Mouse (Mus musculus): ENCODE results near the gene Enah. TPM values are rescaled to one million over a fixed set of nuclear protein-coding genes. Genes with fewer than 3 reads are reported as not detected.

The Enah gene
- polyA plus RNA-seq, 1 experiment, result 0.01 TPM

DNA sequence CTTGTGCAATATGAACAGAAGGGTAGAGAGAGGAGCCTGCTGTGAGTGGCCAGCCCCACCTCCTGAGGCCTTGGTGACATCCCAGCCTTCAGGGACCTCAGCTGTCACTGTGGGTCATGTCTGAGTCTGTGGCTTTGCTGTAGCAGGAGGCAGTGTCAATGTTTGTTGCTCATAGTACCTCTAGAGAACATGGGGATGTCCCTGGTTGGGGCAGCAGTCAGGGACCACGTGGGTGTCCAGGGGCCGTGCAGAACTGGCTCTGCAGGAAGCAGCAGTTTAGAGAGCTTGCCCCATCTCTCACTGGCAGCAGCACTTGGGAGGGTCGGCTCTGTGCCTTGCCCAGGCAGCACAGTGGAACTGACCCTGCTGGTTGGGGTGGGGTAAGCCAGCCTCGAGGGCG, 142.7 kb downstream of the Enah start:
- Histone ChIP-seq H3K4me3 (replicated peaks) (no peak overlapping the region), H3K4me1 (ENCODE audit: control insufficient read depth) (peaks cover 7% of the 10 kb centered on the region; the same call in 1 of the 2 replicates), H3K9me3 (ENCODE audit: control insufficient read depth, low read length) (no peaks in the 10 kb centered on the region), H3K27me3 (ENCODE audit: control insufficient read depth) (peaks cover 5% of the 10 kb centered on the region; the same call in 1 of the 2 replicates), H3K36me3 (ENCODE audit: control insufficient read depth) (no peaks in the 10 kb centered on the region)
- no peak for TF ChIP-seq TAL1 (IDR thresholded peaks at IDR 0.05; ENCODE audit: low read length)
- no peak for TF ChIP-seq GATA1 (IDR thresholded peaks at IDR 0.05; ENCODE audit: low read length)

DNA sequence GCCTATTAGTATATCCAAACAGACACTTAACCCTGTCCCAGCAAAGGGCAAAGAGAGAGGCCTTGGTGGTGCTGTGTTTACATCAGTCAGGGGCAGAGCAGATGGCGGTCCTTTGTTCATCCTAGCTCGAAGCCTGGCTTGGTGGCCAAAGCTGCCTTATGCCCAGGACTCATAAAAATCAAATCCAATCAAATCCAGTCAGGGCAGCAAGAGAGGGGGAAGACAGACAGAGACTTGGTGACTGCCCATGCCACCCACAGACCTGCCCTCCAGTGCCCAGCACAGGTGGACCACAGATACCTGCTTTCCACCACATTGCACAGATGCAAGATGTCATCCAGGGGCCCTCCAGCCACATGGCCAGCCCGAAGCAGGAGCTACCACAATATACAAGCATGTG, 143.1 kb downstream of the Enah start:
- Histone ChIP-seq H3K9me3 (ENCODE audit: control insufficient read depth, low read length) (no peaks in the 10 kb centered on the region), H3K4me3 (replicated peaks) (no peak overlapping the region), H3K4me1 (ENCODE audit: control insufficient read depth) (peaks cover 7% of the 10 kb centered on the region; the same call in 1 of the 2 replicates), H3K36me3 (ENCODE audit: control insufficient read depth) (no peaks in the 10 kb centered on the region), H3K27me3 (ENCODE audit: control insufficient read depth) (peaks cover 5% of the 10 kb centered on the region; the same call in 1 of the 2 replicates)
- TF ChIP-seq TAL1 (IDR thresholded peaks at IDR 0.05; ENCODE audit: low read length), result no peak
- TF ChIP-seq GATA1 (IDR thresholded peaks at IDR 0.05; ENCODE audit: low read length), result no peak

DNA sequence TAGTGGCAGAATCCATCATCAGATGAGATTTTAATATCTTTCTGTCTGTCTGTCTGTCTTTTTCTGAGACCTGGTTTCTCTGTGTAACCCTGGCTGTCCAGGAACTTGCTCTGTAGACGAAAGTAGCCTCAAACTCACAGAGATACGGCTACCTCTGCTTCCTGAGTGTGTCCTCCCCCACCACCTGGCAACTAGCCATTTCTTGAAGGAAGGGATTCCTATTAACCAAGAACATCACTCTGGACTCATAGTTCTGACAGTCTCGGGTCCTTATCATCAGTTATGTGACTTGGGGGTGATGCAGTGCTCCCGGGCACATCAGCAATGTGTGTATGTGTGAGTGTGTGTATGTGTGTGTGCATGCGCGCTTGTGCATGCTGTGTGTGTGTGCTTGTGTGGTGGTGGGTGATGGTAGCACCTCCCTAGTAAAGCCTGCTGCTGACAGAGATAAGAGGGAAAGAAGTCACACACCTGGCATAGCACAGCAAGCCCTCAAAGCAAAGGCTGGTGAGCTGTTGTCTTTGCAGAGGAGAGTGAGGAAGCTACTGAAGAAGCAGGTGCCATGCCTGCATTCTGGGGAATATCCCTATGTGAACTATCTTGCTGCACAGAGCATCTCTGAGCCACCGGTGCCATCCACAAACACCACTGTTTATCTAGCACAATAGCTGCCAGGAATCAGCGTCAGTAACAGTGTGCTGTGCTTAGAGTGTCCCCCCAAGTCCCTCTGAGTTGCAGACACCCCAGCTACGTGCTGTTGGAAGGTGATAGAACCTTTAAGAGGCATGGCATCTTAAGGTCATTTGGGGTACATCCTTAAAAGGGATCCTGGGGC, 146.5 kb downstream of the Enah start:
- peaks cover 4% of the 10 kb centered on the region; the same call in 1 of the 2 replicates for H3K4me1 ChIP-seq (ENCODE audit: control insufficient read depth)
- H3K27me3 ChIP-seq (ENCODE audit: control insufficient read depth), result peaks cover 3% of the 10 kb centered on the region; the same call in 1 of the 2 replicates
- H3K9me3 ChIP-seq (ENCODE audit: control insufficient read depth, low read length), result no peaks in the 10 kb centered on the region
- TF ChIP-seq GATA1 (IDR thresholded peaks at IDR 0.05; ENCODE audit: low read length), result no peak
- no peak for TF ChIP-seq TAL1 (IDR thresholded peaks at IDR 0.05; ENCODE audit: low read length)
- no peaks in the 10 kb centered on the region for H3K36me3 ChIP-seq (ENCODE audit: control insufficient read depth)
- no peak overlapping the region for H3K4me3 ChIP-seq (replicated peaks)

DNA sequence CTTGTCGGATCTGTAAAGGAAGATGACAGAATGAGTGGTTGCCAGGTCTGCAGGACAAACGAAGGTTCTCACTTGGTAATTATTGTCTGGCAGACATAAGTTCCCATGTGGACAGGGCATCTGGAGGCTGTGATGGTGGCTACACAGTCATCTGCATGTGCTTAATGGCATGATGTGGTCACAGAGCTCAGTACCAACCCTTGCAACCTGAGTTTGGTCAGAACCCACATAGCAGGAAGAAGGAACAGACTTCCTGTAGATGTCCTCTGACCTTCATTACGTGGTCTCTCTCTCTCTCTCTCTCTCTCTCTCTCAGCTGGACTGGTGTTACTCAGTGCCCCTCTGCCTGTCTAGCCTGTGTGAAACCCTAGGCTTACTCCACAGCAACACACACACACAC, 147.2 kb downstream of the Enah start:
- TF ChIP-seq GATA1 (IDR thresholded peaks at IDR 0.05; ENCODE audit: low read length) (no peak), TAL1 (IDR thresholded peaks at IDR 0.05; ENCODE audit: low read length) (no peak)

DNA sequence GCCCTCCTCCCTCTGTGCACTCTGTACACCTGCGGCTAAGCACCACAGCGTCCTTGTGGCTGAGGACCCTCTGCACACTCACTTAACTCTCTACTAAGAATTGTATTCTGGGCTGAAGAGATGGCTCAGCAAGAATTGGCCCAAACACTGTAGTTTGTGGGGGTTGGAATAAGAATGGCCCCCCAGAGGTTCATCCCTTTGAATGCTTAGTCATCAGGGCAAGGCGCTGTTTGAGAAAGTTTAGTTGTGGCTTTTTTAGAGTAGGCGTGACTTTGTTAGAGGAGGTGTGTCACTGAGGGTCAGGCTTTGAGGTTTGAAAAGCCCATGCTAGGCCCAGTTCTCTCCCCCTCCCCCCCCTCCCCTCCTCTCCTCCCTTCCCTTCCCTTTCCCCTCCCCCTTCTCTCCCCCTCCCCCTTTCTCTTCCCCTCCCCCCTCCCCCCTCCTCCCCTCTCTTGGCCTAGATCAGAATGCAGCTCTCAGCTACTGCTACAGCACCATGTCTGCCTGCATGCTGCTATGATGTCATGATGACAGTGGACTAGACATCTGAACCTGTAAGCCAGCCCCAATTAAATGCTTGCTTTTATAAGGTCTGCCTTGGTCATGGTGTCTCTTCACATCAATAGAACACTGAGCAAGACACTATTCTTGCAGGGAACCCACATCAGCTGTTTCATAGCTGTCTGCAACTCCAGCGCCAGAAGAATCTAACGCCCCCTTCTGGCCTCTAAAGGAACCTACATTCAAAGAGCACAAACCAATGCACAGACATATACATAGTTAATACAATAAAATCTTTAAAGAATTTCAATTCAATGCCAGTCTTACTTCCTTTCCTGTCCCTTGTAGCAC, 153.1 kb downstream of the Enah start:
- Histone ChIP-seq H3K36me3 (ENCODE audit: control insufficient read depth) (no peaks in the 10 kb centered on the region), H3K27me3 (ENCODE audit: control insufficient read depth) (peaks cover 20% of the 10 kb centered on the region), H3K4me3 (replicated peaks) (no peak overlapping the region), H3K9me3 (ENCODE audit: control insufficient read depth, low read length) (no peaks in the 10 kb centered on the region), H3K4me1 (ENCODE audit: control insufficient read depth) (peaks cover 8% of the 10 kb centered on the region)
- TF ChIP-seq GATA1 (IDR thresholded peaks at IDR 0.05; ENCODE audit: low read length) (no peak), TAL1 (IDR thresholded peaks at IDR 0.05; ENCODE audit: low read length) (no peak)

More for the DNA sequence above, 147.2 kb downstream of the Enah start:
- Histone ChIP-seq H3K36me3 (ENCODE audit: control insufficient read depth) (no peaks in the 10 kb centered on the region), H3K27me3 (ENCODE audit: control insufficient read depth) (peaks cover 3% of the 10 kb centered on the region; the same call in 1 of the 2 replicates), H3K4me3 (replicated peaks) (no peak overlapping the region), H3K4me1 (ENCODE audit: control insufficient read depth) (peaks cover 4% of the 10 kb centered on the region; the same call in 1 of the 2 replicates), H3K9me3 (ENCODE audit: control insufficient read depth, low read length) (no peaks in the 10 kb centered on the region)

DNA sequence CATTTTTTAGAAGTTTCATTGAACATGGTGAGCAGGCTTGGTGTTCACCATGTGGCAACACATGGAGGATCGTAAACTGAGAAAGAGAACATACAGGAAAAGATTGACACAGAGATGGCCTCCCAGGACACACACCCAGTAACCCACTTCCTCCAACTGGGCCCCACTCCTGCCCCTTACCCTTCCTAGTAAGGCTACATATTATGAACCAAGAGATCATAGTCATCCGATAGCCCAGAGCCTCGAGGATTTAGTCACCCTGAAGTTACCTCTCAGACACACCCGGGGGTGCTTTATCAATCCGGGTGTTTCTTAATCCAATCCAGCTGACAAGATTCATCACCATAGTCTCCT, 153.9 kb downstream of the Enah start:
- TF ChIP-seq GATA1 (IDR thresholded peaks at IDR 0.05; ENCODE audit: low read length) (no peak), TAL1 (IDR thresholded peaks at IDR 0.05; ENCODE audit: low read length) (no peak; the same call in 2 of the 3 replicates)
- Histone ChIP-seq H3K4me1 (ENCODE audit: control insufficient read depth) (peaks cover 15% of the 10 kb centered on the region), H3K36me3 (ENCODE audit: control insufficient read depth) (no peaks in the 10 kb centered on the region), H3K9me3 (ENCODE audit: control insufficient read depth, low read length) (no peaks in the 10 kb centered on the region), H3K4me3 (replicated peaks) (no peak overlapping the region), H3K27me3 (ENCODE audit: control insufficient read depth) (peaks cover 20% of the 10 kb centered on the region)

DNA sequence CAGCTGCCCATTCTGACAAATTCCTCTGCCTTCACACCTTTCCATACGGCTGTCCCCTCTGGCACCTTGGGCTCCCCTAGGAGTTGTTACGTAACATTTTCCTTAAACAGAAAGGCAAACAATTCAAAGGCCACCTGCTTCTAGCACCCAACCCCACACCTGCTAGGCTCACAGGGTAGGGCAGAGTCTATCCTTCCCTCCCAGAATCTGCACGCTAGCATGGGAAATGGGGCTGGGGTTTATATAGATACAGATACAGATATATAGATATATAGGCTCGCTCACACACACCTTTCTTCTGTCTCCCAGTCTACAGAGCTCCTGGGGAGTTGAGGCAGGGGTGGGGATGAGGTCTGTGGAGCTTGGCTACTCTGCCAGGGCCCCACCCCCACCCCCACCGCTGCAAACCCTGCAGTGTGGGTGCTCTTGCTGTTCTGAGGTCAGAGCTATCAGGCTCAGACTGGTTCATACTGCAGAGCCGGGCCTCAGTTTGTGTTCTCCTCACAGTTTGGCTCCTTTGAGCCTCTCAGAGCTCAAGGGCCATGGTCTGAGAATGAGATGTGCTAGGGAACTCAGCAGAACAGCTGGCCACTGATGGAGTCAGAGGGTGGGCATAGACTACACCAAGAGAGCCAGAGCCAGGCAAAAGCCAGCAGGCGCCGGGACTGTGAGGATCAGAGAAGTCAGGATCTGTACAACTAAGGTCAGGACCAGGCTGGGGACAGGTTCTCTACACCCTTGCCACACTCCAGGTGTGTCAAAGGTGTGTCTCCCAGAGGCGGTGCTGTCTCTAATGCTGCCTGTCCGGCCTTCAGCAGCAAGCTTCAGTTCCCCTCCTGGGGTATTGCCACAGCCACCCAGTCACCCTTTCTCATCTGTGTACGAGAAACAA, 154.6 kb downstream of the Enah start:
- Histone ChIP-seq H3K4me3 (replicated peaks) (no peak overlapping the region), H3K9me3 (ENCODE audit: control insufficient read depth, low read length) (no peaks in the 10 kb centered on the region), H3K27me3 (ENCODE audit: control insufficient read depth) (peaks cover 22% of the 10 kb centered on the region), H3K36me3 (ENCODE audit: control insufficient read depth) (no peaks in the 10 kb centered on the region), H3K4me1 (ENCODE audit: control insufficient read depth) (peaks cover 18% of the 10 kb centered on the region)
- TF ChIP-seq TAL1 (IDR thresholded peaks at IDR 0.05; ENCODE audit: low read length) (no peak), GATA1 (IDR thresholded peaks at IDR 0.05; ENCODE audit: low read length) (no peak)

DNA sequence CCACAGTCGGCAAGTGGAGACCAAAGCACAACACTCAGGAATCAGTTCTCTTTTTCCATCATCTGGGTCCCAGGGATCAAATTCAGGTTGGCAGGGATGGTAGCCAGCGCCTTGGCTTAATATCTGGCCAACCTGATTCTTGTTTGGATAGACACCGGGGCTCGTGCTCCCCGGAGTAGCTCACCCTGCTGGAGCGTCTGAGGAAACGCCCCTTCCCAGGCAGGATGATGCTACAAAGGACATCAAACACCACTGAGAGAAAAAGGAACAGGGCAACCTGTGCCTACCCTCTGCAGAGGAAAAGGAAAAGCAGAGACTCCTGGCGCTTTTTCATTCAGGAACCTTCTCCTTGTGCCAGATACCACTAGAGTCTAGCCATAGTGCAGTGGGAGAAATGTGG, 156.4 kb downstream of the Enah start:
- TF ChIP-seq GATA1 (IDR thresholded peaks at IDR 0.05; ENCODE audit: low read length), result no peak
- Histone ChIP-seq H3K36me3 (ENCODE audit: control insufficient read depth) (no peaks in the 10 kb centered on the region), H3K27me3 (ENCODE audit: control insufficient read depth) (peaks cover 22% of the 10 kb centered on the region), H3K4me3 (replicated peaks) (no peak overlapping the region), H3K4me1 (ENCODE audit: control insufficient read depth) (peaks cover 18% of the 10 kb centered on the region), H3K9me3 (ENCODE audit: control insufficient read depth, low read length) (no peaks in the 10 kb centered on the region)

All from erythroblast, embryonic 14.5 days (primary cell).